Mouse (Mus musculus): ENCODE data around the gene Cfc1. TPM values are rescaled to one million over a fixed set of nuclear protein-coding genes. Genes with fewer than 3 reads are reported as not detected.
"Not testable (repeated sequence)": the region's sequence is repeated elsewhere in the genome, so short reads cannot be mapped to it uniquely, and the experiment has no call there.

Gene Cfc1
- not detected in 2 replicates for polyA plus RNA-seq (2016; fragmentation: Nextera tagmentation; extraction: Ambion mirVana)

- ATAC-seq (ENCODE audit: low FRiP score, low read depth): not testable (repeated sequence)
- WGBS: 38% methylated on average over 7 of the region's 7 CpGs
Measured at GRCm38 (mm10) chr1:34535043-34535698, at the start of gene Cfc1. Gene Cfc1 (plus strand): TSS chr1:34535648.

DNA sequence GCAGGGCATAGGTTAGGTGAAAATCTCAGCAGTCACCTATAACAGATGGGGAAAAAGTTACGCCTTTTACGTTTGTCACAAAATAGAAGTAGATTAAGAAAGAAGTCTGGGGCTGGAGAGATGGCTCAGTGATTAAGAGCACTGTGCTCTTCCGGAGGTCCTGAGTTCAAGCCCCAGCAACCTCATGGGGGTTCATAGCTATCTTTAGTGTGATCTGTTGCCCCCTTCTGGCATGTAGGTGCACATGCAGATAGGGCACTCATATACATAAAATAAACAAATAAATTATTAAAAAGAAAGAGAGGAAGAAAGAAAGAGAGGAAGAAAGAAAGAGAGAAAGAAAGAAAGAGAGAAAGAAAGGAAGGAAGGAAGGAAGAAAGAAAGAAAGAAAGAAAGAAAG, 48.1 kb upstream of the Cfc1 start:
- no peak overlapping the region for H3K27ac ChIP-seq
- peaks cover 5% of the 10 kb centered on the region; the same call in 1 of the 2 replicates for H3K4me1 ChIP-seq
- H3K4me2 ChIP-seq (replicated peaks): no peak overlapping the region
- H3K4me3 ChIP-seq: no peak overlapping the region
- H3K9me3 ChIP-seq: no peaks in the 10 kb centered on the region
- no peak overlapping the region for H3K9ac ChIP-seq
- ATAC-seq (ENCODE audit: low FRiP score, low read depth): no peak
- WGBS: 95% methylated on average over 3 of the region's 3 CpGs
- 0 out of 2 replicates have a peak, but pooled peaks cover 3% of the 10 kb centered on the region for H3K27me3 ChIP-seq (replicated peaks)
- H3K36me3 ChIP-seq: no peaks in the 10 kb centered on the region

More at GRCm38 (mm10) chr1:34535043-34535698, at the start of gene Cfc1:
- not testable (repeated sequence) for H3K9me3 ChIP-seq, H3K27ac ChIP-seq, H3K4me3 ChIP-seq, H3K4me1 ChIP-seq, H3K36me3 ChIP-seq, H3K9ac ChIP-seq
- H3K4me2 ChIP-seq (replicated peaks): peak within 1 kb of the TSS; percentile 39
- peaks cover 32% of the 10 kb centered on the region for H3K27me3 ChIP-seq (replicated peaks)

DNA sequence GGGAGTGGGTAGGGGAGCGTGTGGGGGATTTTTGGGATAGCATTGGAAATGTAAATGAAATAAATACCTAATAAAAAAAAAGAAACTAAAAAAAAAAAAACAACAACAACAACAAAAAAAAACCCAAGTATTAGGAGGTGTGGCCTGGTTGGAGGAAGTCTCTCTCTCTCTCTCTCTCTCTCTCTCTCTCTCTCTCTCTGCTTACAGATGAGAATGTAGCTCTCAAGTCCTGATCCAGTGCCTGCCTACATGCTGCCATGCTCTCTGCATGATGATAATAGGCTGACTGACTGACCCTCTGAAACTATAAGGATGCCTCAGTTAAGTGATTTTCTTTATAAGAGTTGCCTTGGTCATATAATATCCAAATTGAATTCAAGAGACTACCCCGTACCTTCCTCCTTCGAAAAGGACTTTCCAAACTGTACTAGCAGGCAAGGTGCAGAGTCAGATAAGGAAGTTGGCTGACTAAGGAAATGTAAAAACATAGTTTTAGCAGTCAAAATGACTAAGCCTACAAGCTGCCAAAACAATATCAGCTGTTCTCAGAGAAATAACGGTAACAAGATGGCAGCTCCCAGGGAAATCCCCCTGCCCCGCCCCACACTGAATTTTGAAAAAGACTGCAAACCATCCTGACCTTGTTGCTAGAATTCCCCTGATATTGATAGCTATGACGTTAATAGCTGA, 45.5 kb upstream of the Cfc1 start:
- WGBS: 88% methylated on average over 6 of the region's 6 CpGs
- no peak overlapping the region for H3K4me2 ChIP-seq (replicated peaks)
- H3K36me3 ChIP-seq: no peaks in the 10 kb centered on the region
- no peaks in the 10 kb centered on the region for H3K9me3 ChIP-seq
- no peak overlapping the region for H3K4me3 ChIP-seq
- no peak overlapping the region for H3K27ac ChIP-seq
- ATAC-seq (ENCODE audit: low FRiP score, low read depth): no peak
- H3K4me1 ChIP-seq: peaks cover 5% of the 10 kb centered on the region; the same call in 1 of the 2 replicates
- no peak overlapping the region for H3K9ac ChIP-seq
- 0 out of 2 replicates have a peak, but pooled peaks cover 3% of the 10 kb centered on the region for H3K27me3 ChIP-seq (replicated peaks)

GRCm38 (mm10) chr1:34491480-34491879, 44.0 kb upstream of the Cfc1 start:
- 90% methylated on average over 4 of the region's 4 CpGs for WGBS

DNA sequence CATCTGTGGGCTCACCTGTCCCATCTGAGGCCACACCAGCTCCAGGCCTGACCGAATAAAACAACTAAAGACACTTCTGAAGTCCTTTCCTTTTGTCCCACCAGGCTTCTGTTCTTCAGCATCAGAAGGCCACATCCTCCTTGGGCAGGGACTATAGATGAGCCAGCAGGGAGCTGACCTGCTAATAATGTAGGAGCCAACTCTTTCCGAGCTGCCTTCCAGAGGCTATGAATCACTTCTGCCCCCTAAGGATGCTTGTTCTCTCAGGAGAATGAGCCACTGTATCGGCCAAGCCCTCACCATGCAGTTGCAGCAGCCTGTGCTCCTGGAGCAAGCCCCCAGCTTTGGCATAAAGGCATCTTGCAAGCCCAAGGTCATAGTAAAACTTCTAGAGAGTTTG, 32.5 kb upstream of the Cfc1 start:
- no peak overlapping the region for H3K4me3 ChIP-seq
- H3K4me1 ChIP-seq: no peaks in the 10 kb centered on the region
- no peak overlapping the region for H3K9ac ChIP-seq
- ATAC-seq (ENCODE audit: low FRiP score, low read depth): no peak
- H3K9me3 ChIP-seq: no peaks in the 10 kb centered on the region
- no peaks in the 10 kb centered on the region for H3K36me3 ChIP-seq
- no peak overlapping the region for H3K4me2 ChIP-seq (replicated peaks)
- no peak overlapping the region for H3K27ac ChIP-seq
- WGBS: 27% methylated on average over 3 of the region's 3 CpGs
- no peaks in the 10 kb centered on the region for H3K27me3 ChIP-seq (replicated peaks)

More at GRCm38 (mm10) chr1:34491480-34491879, 44.0 kb upstream of the Cfc1 start:
- Histone ChIP-seq H3K4me3 (no peak overlapping the region), H3K4me2 (replicated peaks) (no peak overlapping the region), H3K27ac (no peak overlapping the region), H3K36me3 (no peaks in the 10 kb centered on the region), H3K4me1 (no peaks in the 10 kb centered on the region), H3K27me3 (replicated peaks) (no peaks in the 10 kb centered on the region), H3K9ac (no peak overlapping the region), H3K9me3 (no peaks in the 10 kb centered on the region)
- ATAC-seq (ENCODE audit: low FRiP score, low read depth): no peak

DNA sequence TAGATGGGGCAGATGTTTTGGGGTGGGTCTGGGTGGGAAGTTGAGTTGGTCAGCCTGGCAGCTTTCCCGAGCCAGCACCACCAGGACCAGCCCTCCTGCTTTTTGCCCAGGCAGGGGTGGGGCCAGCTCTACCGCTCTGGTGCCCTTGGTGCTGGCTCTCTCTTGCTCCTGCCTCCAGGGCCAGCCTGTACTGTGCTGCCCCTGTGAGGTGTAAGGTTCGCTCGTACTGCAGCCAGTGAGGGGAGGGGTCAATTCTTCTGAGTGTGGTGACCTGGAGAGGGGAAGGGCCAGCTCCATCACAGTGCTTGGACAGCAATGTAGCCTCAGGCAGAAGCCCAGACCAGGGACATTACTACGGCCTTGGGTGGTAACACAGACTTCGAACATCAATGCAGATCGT, 30.1 kb upstream of the Cfc1 start:
- H3K27ac ChIP-seq: no peak overlapping the region
- H3K27me3 ChIP-seq (replicated peaks): no peaks in the 10 kb centered on the region
- no peaks in the 10 kb centered on the region for H3K4me1 ChIP-seq
- no peak for ATAC-seq (ENCODE audit: low FRiP score, low read depth)
- no peak overlapping the region for H3K9ac ChIP-seq
- 60% methylated on average over 7 of the region's 7 CpGs for WGBS
- H3K9me3 ChIP-seq: no peaks in the 10 kb centered on the region
- H3K4me2 ChIP-seq (replicated peaks): no peak overlapping the region
- H3K4me3 ChIP-seq: no peak overlapping the region
- H3K36me3 ChIP-seq: no peaks in the 10 kb centered on the region

DNA sequence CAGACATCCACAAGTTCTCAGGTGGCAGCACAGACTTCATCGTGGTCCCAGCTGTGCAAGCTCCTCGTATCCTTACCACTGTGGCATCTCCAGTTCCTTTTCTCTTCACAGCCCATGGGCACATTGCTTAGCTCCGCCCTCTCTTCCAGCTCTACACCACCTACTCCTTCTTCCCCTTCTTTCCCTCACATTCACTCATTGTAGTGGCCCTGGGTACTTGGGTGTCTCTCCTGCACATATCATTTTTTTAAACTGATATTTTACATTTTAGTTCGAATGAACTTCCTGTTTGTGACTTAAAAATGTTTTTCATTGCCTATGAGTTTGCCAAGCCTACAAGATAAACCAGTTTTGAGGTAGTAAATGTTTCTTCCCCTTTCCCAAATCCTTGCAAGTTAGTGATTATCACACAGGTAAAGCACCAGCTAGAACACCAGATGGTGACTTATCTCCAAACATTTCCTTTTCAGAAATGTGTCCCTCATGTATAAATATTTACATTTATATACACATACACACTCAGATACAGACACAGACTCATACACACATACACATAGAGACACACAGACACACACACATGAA, 29.4 kb upstream of the Cfc1 start:
- 85% methylated on average over 4 of the region's 4 CpGs for WGBS
- H3K4me1 ChIP-seq: no peaks in the 10 kb centered on the region
- H3K4me3 ChIP-seq: no peak overlapping the region
- H3K9me3 ChIP-seq: no peaks in the 10 kb centered on the region
- H3K36me3 ChIP-seq: no peaks in the 10 kb centered on the region
- no peaks in the 10 kb centered on the region for H3K27me3 ChIP-seq (replicated peaks)
- no peak overlapping the region for H3K9ac ChIP-seq
- no peak for ATAC-seq (ENCODE audit: low FRiP score, low read depth)
- H3K4me2 ChIP-seq (replicated peaks): no peak overlapping the region
- H3K27ac ChIP-seq: no peak overlapping the region

DNA sequence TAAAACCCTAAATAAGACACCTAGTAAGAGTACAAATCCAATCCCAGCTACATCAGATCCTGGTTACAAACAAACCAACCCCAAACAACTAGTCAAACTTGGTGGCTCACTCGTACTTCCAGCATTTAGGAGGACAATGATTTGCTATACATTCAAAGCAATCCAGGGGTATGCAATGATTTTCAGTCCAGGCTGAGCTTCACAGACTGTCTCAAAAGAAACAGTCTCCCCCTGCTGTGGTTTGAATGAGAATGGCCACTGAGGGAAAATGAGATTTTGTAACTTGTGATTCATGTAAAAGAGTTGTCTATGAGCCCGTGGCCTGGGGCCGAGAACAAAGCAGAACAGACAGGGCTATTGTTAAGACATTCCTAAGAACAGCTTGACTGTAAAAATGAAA, 27.5 kb upstream of the Cfc1 start:
- ATAC-seq (ENCODE audit: low FRiP score, low read depth): no peak
- no peaks in the 10 kb centered on the region for H3K9me3 ChIP-seq
- H3K36me3 ChIP-seq: no peaks in the 10 kb centered on the region
- WGBS: 76% methylated on average over 3 of the region's 3 CpGs
- H3K27ac ChIP-seq: no peak overlapping the region
- H3K4me1 ChIP-seq: no peaks in the 10 kb centered on the region
- no peak overlapping the region for H3K9ac ChIP-seq
- H3K27me3 ChIP-seq (replicated peaks): no peaks in the 10 kb centered on the region
- no peak overlapping the region for H3K4me2 ChIP-seq (replicated peaks)
- H3K4me3 ChIP-seq: no peak overlapping the region

DNA sequence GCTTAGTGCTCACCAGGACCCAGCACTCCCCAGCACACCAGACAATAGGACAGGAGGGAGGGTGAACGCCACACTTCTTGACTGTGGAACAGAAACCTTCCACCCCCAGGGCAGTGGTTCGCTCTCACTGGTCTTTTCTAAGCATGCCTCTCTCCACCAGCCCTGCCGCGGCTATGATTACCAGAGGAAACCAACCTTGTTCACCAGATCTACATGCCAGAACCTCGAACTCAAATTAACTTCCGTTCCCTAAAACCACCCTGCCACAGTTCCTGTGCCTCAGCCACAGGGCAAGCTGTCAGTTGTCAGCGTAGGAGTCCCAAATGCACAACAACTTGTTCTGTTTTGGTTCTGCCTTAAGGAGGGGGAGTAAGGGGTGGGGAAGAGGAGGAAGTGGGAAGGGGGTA, 24.9 kb upstream of the Cfc1 start:
- ATAC-seq (ENCODE audit: low FRiP score, low read depth): 0 out of 2 replicates have a peak, but pooled peaks have one; percentile 9
- Histone ChIP-seq H3K4me1 (no peaks in the 10 kb centered on the region), H3K27ac (no peak overlapping the region), H3K9ac (no peak overlapping the region), H3K36me3 (no peaks in the 10 kb centered on the region), H3K4me3 (no peak overlapping the region), H3K4me2 (replicated peaks) (peak overlapping the region; percentile 35), H3K9me3 (no peaks in the 10 kb centered on the region), H3K27me3 (replicated peaks) (no peaks in the 10 kb centered on the region)
- WGBS: 10% methylated on average over 7 of the region's 7 CpGs

- Histone ChIP-seq H3K4me3 (no peak overlapping the region), H3K27ac (no peak overlapping the region), H3K4me1 (no peaks in the 10 kb centered on the region), H3K36me3 (no peaks in the 10 kb centered on the region), H3K4me2 (replicated peaks) (peak overlapping the region; percentile 35), H3K27me3 (replicated peaks) (no peaks in the 10 kb centered on the region), H3K9me3 (no peaks in the 10 kb centered on the region), H3K9ac (no peak overlapping the region)
- no peak; the same call in 1 of the 2 replicates for ATAC-seq (ENCODE audit: low FRiP score, low read depth)
- 6% methylated on average over 3 of the region's 3 CpGs for WGBS
Measured at GRCm38 (mm10) chr1:34511027-34511426, 24.4 kb upstream of the Cfc1 start.

GRCm38 (mm10) chr1:34513068-34513467, 22.4 kb upstream of the Cfc1 start:
- H3K27me3 ChIP-seq (replicated peaks): no peaks in the 10 kb centered on the region
- no peak overlapping the region for H3K4me2 ChIP-seq (replicated peaks)
- 75% methylated on average over 4 of the region's 4 CpGs for WGBS
- H3K9ac ChIP-seq: no peak overlapping the region
- no peaks in the 10 kb centered on the region for H3K9me3 ChIP-seq
- no peak for ATAC-seq (ENCODE audit: low FRiP score, low read depth)
- no peak overlapping the region for H3K27ac ChIP-seq
- no peaks in the 10 kb centered on the region for H3K36me3 ChIP-seq
- H3K4me1 ChIP-seq: no peaks in the 10 kb centered on the region
- no peak overlapping the region for H3K4me3 ChIP-seq

- no peaks in the 10 kb centered on the region for H3K27me3 ChIP-seq (replicated peaks)
- no peaks in the 10 kb centered on the region for H3K9me3 ChIP-seq
- H3K27ac ChIP-seq: no peak overlapping the region
- no peak overlapping the region for H3K4me2 ChIP-seq (replicated peaks)
- ATAC-seq (ENCODE audit: low FRiP score, low read depth): no peak
- H3K9ac ChIP-seq: no peak overlapping the region
- WGBS: 45% methylated on average over 5 of the region's 5 CpGs
- no peaks in the 10 kb centered on the region for H3K36me3 ChIP-seq
- H3K4me3 ChIP-seq: no peak overlapping the region
- H3K4me1 ChIP-seq: no peaks in the 10 kb centered on the region
Measured at GRCm38 (mm10) chr1:34516595-34516994, 18.9 kb upstream of the Cfc1 start.
